Mouse (Mus musculus): Measurements from ENCODE around the gene Vmn1r217. TPM values are rescaled to one million over a fixed set of nuclear protein-coding genes. Genes with fewer than 3 reads are reported as not detected.

Gene Vmn1r217
- polyA plus RNA-seq, 1 experiment from 2014 or later = not detected

DNA sequence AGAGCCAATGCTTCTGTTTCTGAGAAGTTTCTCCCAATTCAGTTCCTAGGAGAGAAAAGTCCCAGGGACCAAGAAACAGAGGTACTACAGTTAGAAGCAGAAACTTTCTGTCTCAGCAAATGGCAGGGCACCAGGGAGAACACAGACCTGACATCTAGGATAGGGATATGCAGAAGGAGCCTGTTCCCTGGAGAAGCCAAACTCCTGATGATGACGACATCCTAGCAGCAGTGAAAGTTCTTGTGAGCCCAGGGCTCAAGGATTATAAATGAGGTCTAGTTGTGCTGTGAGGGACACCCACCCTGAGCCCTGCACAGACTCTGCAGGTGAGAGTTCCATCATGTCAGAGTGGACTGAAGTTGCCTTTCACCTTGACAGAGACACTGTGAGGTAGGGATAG, 50.3 kb downstream of the Vmn1r217 start, which contains the start of gene Vmn1r215:
Gene Vmn1r215 (plus strand): TSS at position 301 of the 400 bp plus-strand sequence.
- H3K4me1 ChIP-seq (ENCODE audit: control insufficient read depth, insufficient read depth, low read depth, low read length) = no peaks in the 10 kb centered on the region
- no peaks in the 10 kb centered on the region for H3K9me3 ChIP-seq (ENCODE audit: control insufficient read depth, low read length)
- no peak within 1 kb of the TSS for H3K4me3 ChIP-seq (ENCODE audit: low read length)
- H3K36me3 ChIP-seq (ENCODE audit: control insufficient read depth, insufficient read depth, low read length) = no peaks in the 10 kb centered on the region
- H3K4me2 ChIP-seq (ENCODE audit: low read length) = no peak within 1 kb of the TSS
- H3K27me3 ChIP-seq (replicated peaks; ENCODE audit: control insufficient read depth, insufficient read depth, low read length) = no peaks in the 10 kb centered on the region
- ATAC-seq = no peak
- WGBS = 71% methylated on average over 1 of the region's 1 CpGs
- no peak within 1 kb of the TSS for H3K27ac ChIP-seq (ENCODE audit: low read depth, low read length)
- H3K9ac ChIP-seq (ENCODE audit: low read depth, low read length) = no peak within 1 kb of the TSS

GRCm38 (mm10) chr13:23057778-23058177, 60.2 kb downstream of the Vmn1r217 start:
- Histone ChIP-seq H3K27me3 (replicated peaks; ENCODE audit: control insufficient read depth, insufficient read depth, low read length) (no peaks in the 10 kb centered on the region), H3K4me3 (ENCODE audit: low read length) (no peak overlapping the region), H3K9ac (ENCODE audit: low read depth, low read length) (no peak overlapping the region), H3K27ac (ENCODE audit: low read depth, low read length) (no peak overlapping the region), H3K4me2 (ENCODE audit: low read length) (no peak overlapping the region), H3K9me3 (ENCODE audit: control insufficient read depth, low read length) (no peaks in the 10 kb centered on the region), H3K36me3 (ENCODE audit: control insufficient read depth, insufficient read depth, low read length) (no peaks in the 10 kb centered on the region), H3K4me1 (ENCODE audit: control insufficient read depth, insufficient read depth, low read depth, low read length) (no peaks in the 10 kb centered on the region)
- 47% methylated on average over 1 of the region's 1 CpGs for WGBS
- no peak for ATAC-seq

Other genes with a start within 250 kb of the Vmn1r217 start
- gene Vmn1r212, start 234.0 kb downstream of the Vmn1r217 start, polyA plus RNA-seq (2015; fragmentation: Nextera tagmentation; extraction: Ambion mirVana) = not detected in 2 replicates
- not detected in 2 replicates for gene Vmn1r213, start 110.6 kb downstream of the Vmn1r217 start, polyA plus RNA-seq (2015; fragmentation: Nextera tagmentation; extraction: Ambion mirVana)
- not detected in 2 replicates for gene Vmn1r214, start 87.8 kb downstream of the Vmn1r217 start, polyA plus RNA-seq (2015; fragmentation: Nextera tagmentation; extraction: Ambion mirVana)
- not detected in 2 replicates for gene Vmn1r215, start 50.2 kb downstream of the Vmn1r217 start, polyA plus RNA-seq (2015; fragmentation: Nextera tagmentation; extraction: Ambion mirVana)
- not detected in 2 replicates for gene Vmn1r218, start 14.9 kb upstream of the Vmn1r217 start, polyA plus RNA-seq (2015; fragmentation: Nextera tagmentation; extraction: Ambion mirVana)
- not detected in 2 replicates for gene Vmn1r219, start 41.1 kb upstream of the Vmn1r217 start, polyA plus RNA-seq (2015; fragmentation: Nextera tagmentation; extraction: Ambion mirVana)
- gene Vmn1r220, start 69.7 kb upstream of the Vmn1r217 start, polyA plus RNA-seq (2015; fragmentation: Nextera tagmentation; extraction: Ambion mirVana) = not detected in 2 replicates
- not detected in 2 replicates for gene Vmn1r221, start 95.9 kb upstream of the Vmn1r217 start, polyA plus RNA-seq (2015; fragmentation: Nextera tagmentation; extraction: Ambion mirVana)
- not detected in 2 replicates for gene Vmn1r222, start 117.7 kb upstream of the Vmn1r217 start, polyA plus RNA-seq (2015; fragmentation: Nextera tagmentation; extraction: Ambion mirVana)
- not detected in 2 replicates for gene Vmn1r223, start 128.9 kb upstream of the Vmn1r217 start, polyA plus RNA-seq (2015; fragmentation: Nextera tagmentation; extraction: Ambion mirVana)